Mouse (Mus musculus) stomach, embryonic 14.5 days (tissue): ENCODE data around the gene Cage1. TPM values are rescaled to one million over a fixed set of nuclear protein-coding genes. Genes with fewer than 3 reads are reported as not detected.

Experiments used
- ATAC-seq: fragments of 200-750 bp; cut with Nextera tagmentation; 2 replicates; pipeline ENCODE4 v1.8.0; 2017; ENCODE audit warnings: low read depth, moderate TSS enrichment; ENCODE audit not compliant: insufficient number of reproducible peaks, insufficient read depth, low FRiP score
- H3K27ac ChIP-seq: fragments of 300-500 bp; sonication (generic); 2 replicates; pipeline ENCODE4 v1.5.1; 2014; ENCODE audit warnings: mild to moderate bottlenecking, low read length, moderate library complexity, mixed read lengths
- H3K27me3 ChIP-seq: fragments of 300-500 bp; sonication (generic); 2 replicates; pipeline ENCODE4 v1.6.1; 2014; ENCODE audit warnings: low read length, control low read depth, mixed read lengths; ENCODE audit not compliant: control insufficient read depth, insufficient read depth
- H3K36me3 ChIP-seq: fragments of 300-500 bp; sonication (generic); 2 replicates; pipeline ENCODE4 v1.6.1; 2014; ENCODE audit warnings: mild to moderate bottlenecking, control low read depth, low read length, moderate library complexity, mixed read lengths; ENCODE audit not compliant: control insufficient read depth, insufficient read depth
- H3K4me1 ChIP-seq: fragments of 300-500 bp; sonication (generic); 2 replicates; pipeline ENCODE4 v1.6.1; 2014; ENCODE audit warnings: low read length, control low read depth, mixed read lengths; ENCODE audit not compliant: control insufficient read depth, insufficient read depth
- H3K4me2 ChIP-seq: fragments of 300-500 bp; sonication (generic); replicated peaks from 2 replicates; pipeline ENCODE4 v1.6.1; 2014; ENCODE audit warnings: low read depth, low read length, control low read depth
- H3K4me3 ChIP-seq: fragments of 300-500 bp; sonication (generic); 2 replicates; pipeline ENCODE4 v1.5.1; 2014; ENCODE audit warnings: low read depth, low read length, control low read depth
- H3K9ac ChIP-seq: fragments of 300-500 bp; sonication (generic); replicated peaks from 2 replicates; pipeline ENCODE4 v1.6.1; 2014; ENCODE audit warnings: low read depth, mild to moderate bottlenecking, control low read depth, low read length, moderate library complexity, mixed read lengths
- H3K9me3 ChIP-seq: fragments of 300-500 bp; sonication (generic); 2 replicates; pipeline ENCODE4 v1.6.1; 2016; ENCODE audit warnings: low read depth, low read length, control low read depth; ENCODE audit not compliant: control insufficient read depth
- WGBS: fragments of 180-500 bp; shearing (Covaris S2); extraction: QIAGEN DNeasy Blood & Tissue Kit; methylation state at CpG from one replicate; pipeline ENCODE4 v1.1.7; 2014; 5-methylcytosine and 5-hydroxymethylcytosine counted together
- polyA plus RNA-seq: library from polyadenylated mRNA; unstranded; fragments of >200 nt; fragmentation: Nextera tagmentation; extraction: Ambion mirVana; gene quantifications from 2 replicates; pipeline ENCODE4 v1.2.1, GENCODE M21; 2014

The Cage1 gene
- polyA plus RNA-seq, 1 experiment from 2014 or later: 1.1 TPM

- Histone ChIP-seq H3K4me1 (peaks cover 22% of the 10 kb centered on the region; the same call in 1 of the 2 replicates), H3K9me3 (no peaks in the 10 kb centered on the region), H3K4me2 (no peak overlapping the region; the same call in 1 of the 2 replicates), H3K27me3 (no peaks in the 10 kb centered on the region), H3K4me3 (no peak overlapping the region), H3K9ac (no peak overlapping the region), H3K36me3 (no peaks in the 10 kb centered on the region), H3K27ac (peak overlapping the region; percentile 48; the same call in 1 of the 2 replicates)
- peak; percentile 53; the same call in 1 of the 2 replicates for ATAC-seq
- WGBS: 22% methylated on average over 12 of the region's 12 CpGs
Measured at GRCm38 (mm10) chr13:37967052-37967437, 69.8 kb downstream of the Cage1 start.

GRCm38 (mm10) chr13:37966256-37967051 is 70.4 kb downstream of the Cage1 start:
- no peak overlapping the region for H3K9ac ChIP-seq
- no peaks in the 10 kb centered on the region for H3K27me3 ChIP-seq
- H3K27ac ChIP-seq: peak overlapping the region; percentile 48; the same call in 1 of the 2 replicates
- H3K36me3 ChIP-seq: no peaks in the 10 kb centered on the region
- no peaks in the 10 kb centered on the region for H3K9me3 ChIP-seq
- peaks cover 22% of the 10 kb centered on the region; the same call in 1 of the 2 replicates for H3K4me1 ChIP-seq
- no peak overlapping the region for H3K4me3 ChIP-seq
- no peak overlapping the region; the same call in 1 of the 2 replicates for H3K4me2 ChIP-seq
- peak; percentile 42; the same call in 1 of the 2 replicates for ATAC-seq
- 57% methylated on average over 15 of the region's 15 CpGs for WGBS

GRCm38 (mm10) chr13:37965126-37965914 is 71.5 kb downstream of the Cage1 start:
- no peak for ATAC-seq
- WGBS: 47% methylated on average over 17 of the region's 17 CpGs
- Histone ChIP-seq H3K4me3 (no peak overlapping the region), H3K36me3 (no peaks in the 10 kb centered on the region), H3K9ac (no peak overlapping the region), H3K9me3 (no peaks in the 10 kb centered on the region), H3K27ac (no peak overlapping the region), H3K27me3 (no peaks in the 10 kb centered on the region), H3K4me2 (no peak overlapping the region), H3K4me1 (peaks cover 22% of the 10 kb centered on the region; the same call in 1 of the 2 replicates)

- H3K4me1 ChIP-seq: peaks cover 22% of the 10 kb centered on the region; the same call in 1 of the 2 replicates
- ATAC-seq: no peak
- H3K9me3 ChIP-seq: no peaks in the 10 kb centered on the region
- peak overlapping the region; percentile 35; the same call in 1 of the 2 replicates for H3K4me3 ChIP-seq
- H3K27me3 ChIP-seq: no peaks in the 10 kb centered on the region
- no peaks in the 10 kb centered on the region for H3K36me3 ChIP-seq
- peak overlapping the region; percentile 54 for H3K4me2 ChIP-seq
- H3K9ac ChIP-seq: no peak overlapping the region
- 45% methylated on average over 20 of the region's 20 CpGs for WGBS
- no peak overlapping the region for H3K27ac ChIP-seq
Measured at GRCm38 (mm10) chr13:37964128-37965087, 72.5 kb downstream of the Cage1 start.

GRCm38 (mm10) chr13:37963354-37964007 is 73.4 kb downstream of the Cage1 start:
- Histone ChIP-seq H3K9me3 (no peaks in the 10 kb centered on the region; the same call in 1 of the 2 replicates), H3K27me3 (no peaks in the 10 kb centered on the region), H3K36me3 (no peaks in the 10 kb centered on the region), H3K9ac (no peak overlapping the region), H3K4me3 (peak overlapping the region; percentile 35), H3K4me1 (peaks cover 22% of the 10 kb centered on the region; the same call in 1 of the 2 replicates), H3K4me2 (peak overlapping the region; percentile 54), H3K27ac (no peak overlapping the region)
- ATAC-seq: 0 out of 2 replicates have a peak, but pooled peaks have one; percentile 4
- 2% methylated on average over 12 of the region's 12 CpGs for WGBS

- no peak for ATAC-seq
- Histone ChIP-seq H3K4me1 (peaks cover 22% of the 10 kb centered on the region; the same call in 1 of the 2 replicates), H3K4me2 (no peak overlapping the region), H3K27me3 (no peaks in the 10 kb centered on the region), H3K27ac (no peak overlapping the region), H3K4me3 (no peak overlapping the region), H3K9me3 (no peaks in the 10 kb centered on the region; the same call in 1 of the 2 replicates), H3K36me3 (no peaks in the 10 kb centered on the region), H3K9ac (no peak overlapping the region)
- WGBS: 71% methylated on average over 9 of the region's 9 CpGs
Measured at GRCm38 (mm10) chr13:37962541-37962940, 74.3 kb downstream of the Cage1 start.

- no peaks in the 10 kb centered on the region for H3K27me3 ChIP-seq
- peaks cover 6% of the 10 kb centered on the region; the same call in 1 of the 2 replicates for H3K4me1 ChIP-seq
- H3K9ac ChIP-seq: no peak overlapping the region
- ATAC-seq: no peak
- no peak overlapping the region for H3K4me2 ChIP-seq
- H3K4me3 ChIP-seq: no peak overlapping the region
- H3K27ac ChIP-seq: no peak overlapping the region
- H3K9me3 ChIP-seq: no peaks in the 10 kb centered on the region; the same call in 1 of the 2 replicates
- WGBS: 72% methylated on average over 7 of the region's 7 CpGs
- no peaks in the 10 kb centered on the region for H3K36me3 ChIP-seq
Measured at GRCm38 (mm10) chr13:37959936-37960335, 76.9 kb downstream of the Cage1 start.
